Mouse (Mus musculus) urinary bladder, postnatal 25 days (tissue): ENCODE data around the gene Pofut2.

Experiments
- DNase-seq: peaks from one replicate; pipeline ENCODE4 v3.0.0; 2022; ENCODE audit warnings: low spot score

The Pofut2 gene

GRCm38 (mm10) chr10:77231861-77232755 is 26.9 kb upstream of the Pofut2 start:
- no peak for DNase-seq

- no peak for DNase-seq
These were observed 25.8 kb upstream of the Pofut2 start for GRCm38 (mm10) chr10:77233230-77233629.

GRCm38 (mm10) chr10:77234991-77235616 is 23.9 kb upstream of the Pofut2 start:
- no peak for DNase-seq

DNA sequence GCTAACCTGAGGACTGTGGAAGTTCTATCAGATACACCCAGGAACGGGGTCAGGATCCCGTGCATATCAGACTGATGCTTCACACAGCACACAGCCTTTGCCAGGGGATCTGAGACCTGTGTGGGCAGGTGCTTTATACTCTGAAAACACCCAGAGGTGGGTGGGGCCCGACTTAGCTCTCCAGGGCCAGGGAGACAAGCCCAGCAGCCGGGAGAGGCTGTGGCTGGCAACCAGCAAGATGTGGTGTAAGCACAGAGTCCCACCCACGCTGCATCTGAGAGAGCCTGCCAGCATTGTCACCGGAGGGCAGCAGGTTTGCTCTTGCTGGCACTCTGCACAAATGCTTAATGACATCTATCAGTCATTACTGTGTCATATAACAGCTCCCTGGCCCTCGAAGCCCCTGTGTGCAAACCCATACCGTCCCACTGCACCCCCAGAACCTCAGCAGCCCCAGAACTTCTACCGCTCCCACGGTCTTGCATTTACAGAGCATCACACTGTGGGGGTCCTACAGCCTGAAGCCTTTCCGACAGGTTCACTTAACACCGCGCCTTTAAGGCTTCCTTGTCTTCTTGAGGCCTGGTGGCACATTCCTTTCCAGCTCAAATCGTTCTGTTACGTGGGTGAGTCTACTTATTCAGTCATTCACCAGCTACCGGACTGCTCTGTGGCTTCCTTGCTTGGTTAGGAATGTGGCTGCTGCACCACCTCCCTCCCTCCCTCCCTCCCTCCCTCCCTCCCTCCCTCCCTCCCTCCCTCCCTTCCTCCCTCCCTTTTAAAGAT is 21.0 kb upstream of the Pofut2 start:
- peak; percentile 51 for DNase-seq

DNA sequence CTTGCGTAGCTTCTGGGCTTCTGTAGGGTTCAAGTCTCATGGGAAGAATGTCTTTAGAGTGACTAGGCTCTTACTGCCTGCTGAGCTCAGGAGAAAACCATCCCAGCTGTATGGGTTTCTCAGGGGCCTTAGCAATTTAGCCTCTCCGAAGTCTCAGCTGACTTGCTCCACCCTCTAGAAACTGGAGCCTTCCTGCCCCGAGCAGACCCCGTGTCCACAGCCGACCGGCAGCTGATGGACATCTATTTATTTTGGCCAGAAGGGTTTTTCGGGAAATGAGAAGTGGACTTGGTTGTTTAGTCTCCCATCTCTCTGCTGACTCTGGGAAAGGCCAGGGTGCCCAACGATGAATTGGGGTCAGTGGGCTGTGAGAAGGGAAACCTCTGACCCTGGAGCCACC is 18.3 kb upstream of the Pofut2 start:
- DNase-seq, result no peak

DNA sequence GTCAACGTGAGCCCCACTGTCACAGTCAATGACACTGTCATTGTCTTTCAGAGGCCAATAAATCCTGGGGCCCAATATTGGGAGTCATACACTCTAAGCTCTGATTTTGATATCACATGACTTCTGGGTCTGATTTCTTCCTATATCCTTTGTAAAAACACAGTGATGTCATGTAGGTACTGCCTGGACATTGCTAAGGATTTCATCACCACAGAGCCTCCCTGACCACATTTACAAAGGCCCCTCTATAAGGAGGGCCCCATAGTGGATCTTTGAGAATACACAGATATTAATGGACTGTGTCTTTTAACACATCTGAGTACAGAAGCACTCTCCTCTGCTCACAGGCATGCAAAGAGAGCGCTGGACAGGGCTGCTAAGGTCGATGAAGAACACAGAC is 16.6 kb upstream of the Pofut2 start:
- DNase-seq, result no peak

- DNase-seq, result no peak
These were observed 16.1 kb upstream of the Pofut2 start for GRCm38 (mm10) chr10:77242871-77243270.

DNA sequence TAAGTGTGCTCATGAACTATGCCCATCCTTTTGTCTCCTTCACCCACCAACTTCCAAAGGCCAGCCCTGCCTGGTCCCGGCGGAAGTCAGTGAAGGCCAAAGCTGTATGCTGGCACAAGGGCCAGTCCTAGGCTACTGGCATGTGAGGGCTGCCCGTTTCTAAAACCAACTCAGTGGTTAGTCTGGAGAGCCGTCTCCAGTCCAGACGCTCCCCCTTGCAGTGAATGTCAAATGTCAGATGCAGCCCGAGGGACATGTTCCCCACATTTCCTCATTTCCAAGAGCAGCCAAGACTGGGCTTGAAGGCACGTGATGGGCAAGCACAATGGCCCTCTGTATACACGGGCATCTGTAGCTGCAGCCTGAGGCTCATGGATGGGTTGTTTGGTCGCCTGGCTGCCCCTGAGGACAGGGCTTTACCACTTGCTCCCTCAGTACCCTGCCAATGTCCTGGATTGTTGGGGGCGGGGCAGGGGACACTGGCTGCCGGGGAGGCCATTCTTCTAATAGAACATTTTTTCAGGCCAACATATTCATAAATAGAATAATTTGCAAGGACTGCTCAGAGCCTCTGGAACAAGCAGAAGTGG is 15.4 kb upstream of the Pofut2 start:
- no peak for DNase-seq

GRCm38 (mm10) chr10:77244777-77245176 is 14.2 kb upstream of the Pofut2 start:
- no peak for DNase-seq

GRCm38 (mm10) chr10:77247048-77247447 is 12.0 kb upstream of the Pofut2 start:
- DNase-seq, result no peak

DNA sequence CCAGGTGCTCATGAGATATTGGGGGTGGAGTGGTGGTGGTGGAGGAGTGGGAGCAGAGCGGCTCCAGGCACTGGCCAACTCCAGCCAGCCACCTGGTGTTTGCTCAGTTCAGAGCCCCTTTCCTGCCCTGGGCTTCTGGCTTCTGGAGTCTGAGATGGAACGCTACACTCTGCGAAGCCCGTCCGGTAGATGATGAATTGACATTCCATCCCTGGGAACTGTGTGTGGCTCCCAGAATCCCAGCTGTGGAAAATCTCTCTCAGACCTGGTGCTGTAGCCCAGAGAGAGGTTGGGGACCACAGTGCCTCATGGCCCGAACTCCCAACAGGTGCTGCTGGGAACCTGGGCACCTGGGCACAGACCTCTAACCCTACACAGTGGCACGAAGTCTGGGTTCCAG is 11.3 kb upstream of the Pofut2 start:
- no peak for DNase-seq

DNA sequence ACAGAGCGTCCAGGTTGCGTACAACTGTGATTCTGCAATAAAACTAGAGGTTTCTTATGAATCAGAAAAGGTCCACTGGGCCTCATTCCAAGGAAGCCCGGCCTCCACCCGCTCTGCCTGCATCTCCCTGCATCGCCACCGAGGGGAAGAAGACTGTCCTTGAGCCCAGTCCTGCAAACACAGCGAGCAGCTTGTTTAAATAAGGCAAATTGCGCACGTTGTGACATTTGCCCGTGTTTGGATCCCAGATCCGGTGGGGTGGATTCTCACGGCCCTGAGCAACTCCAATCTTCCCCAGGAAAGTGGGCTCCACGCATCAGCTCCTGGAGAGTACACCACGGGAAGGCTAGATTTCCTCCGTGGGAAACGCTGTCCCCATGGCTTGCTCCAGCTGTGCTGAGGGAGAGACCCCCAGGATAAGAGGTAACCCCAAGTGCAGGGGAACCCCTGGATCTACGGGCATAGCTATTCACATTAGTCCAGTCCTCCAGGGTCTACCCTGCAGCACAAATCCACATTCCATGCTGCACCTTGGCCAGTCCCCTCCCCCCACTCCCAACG is 7.7 kb upstream of the Pofut2 start:
- DNase-seq, result peak; percentile 54

GRCm38 (mm10) chr10:77251784-77252539 is 7.1 kb upstream of the Pofut2 start:
- DNase-seq, result peak; percentile 62

DNA sequence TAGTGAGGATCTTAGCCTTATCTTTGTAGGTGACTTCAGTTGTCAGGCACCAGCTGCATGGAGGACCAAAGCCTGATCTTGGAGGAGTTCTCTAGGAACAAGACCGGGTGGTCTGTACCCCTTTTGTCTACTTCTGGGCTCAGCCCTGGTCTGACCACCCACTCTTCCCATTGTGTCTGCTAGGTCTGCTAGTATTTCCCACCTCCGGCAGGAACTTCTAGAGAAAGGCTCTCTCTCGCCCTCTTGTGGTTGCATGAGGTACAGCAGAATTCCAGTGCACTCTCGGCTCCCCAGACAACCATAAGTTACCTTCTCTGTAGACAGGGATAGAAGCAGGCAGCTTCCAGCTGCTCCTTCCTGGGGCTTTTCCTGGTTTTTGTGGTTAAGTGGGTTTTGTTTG is 6.2 kb upstream of the Pofut2 start:
- peak; percentile 78 for DNase-seq

DNA sequence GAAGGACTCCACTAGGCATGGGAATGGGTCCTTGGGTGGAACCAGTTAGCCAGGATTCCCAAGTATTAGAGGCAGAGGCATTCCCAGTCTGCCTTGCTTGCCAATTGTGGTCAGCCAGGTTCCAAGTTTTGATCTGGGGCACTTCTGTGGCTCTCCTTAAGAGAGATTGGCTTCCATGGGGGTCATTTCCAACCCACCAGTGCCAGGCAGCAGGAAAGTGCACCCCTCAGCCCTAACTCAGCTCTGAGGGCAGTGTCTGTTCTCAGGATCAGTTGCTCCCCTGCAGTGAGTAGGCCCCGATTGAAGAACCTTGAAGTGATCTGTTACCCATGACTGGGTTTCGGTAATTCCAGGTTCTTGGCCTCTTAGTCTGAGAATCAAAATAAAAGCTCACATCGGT is 3.8 kb upstream of the Pofut2 start:
- DNase-seq, result no peak

DNA sequence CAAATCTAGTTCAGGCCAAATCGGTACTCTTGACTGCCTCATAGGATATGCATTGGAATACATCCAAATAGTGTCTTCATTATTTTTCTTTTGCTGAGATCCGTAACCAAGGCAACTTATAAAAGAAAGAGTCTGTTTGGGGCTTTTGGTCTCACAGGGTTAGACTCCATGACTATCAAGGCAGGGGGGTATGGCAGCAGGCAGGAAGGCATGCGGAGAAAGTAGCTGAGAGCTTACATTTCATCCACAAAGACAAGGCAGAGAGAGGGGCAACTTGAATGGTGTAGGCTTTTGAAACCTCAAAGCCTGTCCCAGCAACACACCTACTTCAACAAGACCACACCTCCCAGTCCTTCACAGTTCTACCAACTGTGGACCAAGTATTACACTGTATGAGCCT is 3.3 kb upstream of the Pofut2 start:
- DNase-seq, result no peak

- no peak for DNase-seq
These were observed 902 bp upstream of the Pofut2 start for GRCm38 (mm10) chr10:77258041-77258590.

DNA sequence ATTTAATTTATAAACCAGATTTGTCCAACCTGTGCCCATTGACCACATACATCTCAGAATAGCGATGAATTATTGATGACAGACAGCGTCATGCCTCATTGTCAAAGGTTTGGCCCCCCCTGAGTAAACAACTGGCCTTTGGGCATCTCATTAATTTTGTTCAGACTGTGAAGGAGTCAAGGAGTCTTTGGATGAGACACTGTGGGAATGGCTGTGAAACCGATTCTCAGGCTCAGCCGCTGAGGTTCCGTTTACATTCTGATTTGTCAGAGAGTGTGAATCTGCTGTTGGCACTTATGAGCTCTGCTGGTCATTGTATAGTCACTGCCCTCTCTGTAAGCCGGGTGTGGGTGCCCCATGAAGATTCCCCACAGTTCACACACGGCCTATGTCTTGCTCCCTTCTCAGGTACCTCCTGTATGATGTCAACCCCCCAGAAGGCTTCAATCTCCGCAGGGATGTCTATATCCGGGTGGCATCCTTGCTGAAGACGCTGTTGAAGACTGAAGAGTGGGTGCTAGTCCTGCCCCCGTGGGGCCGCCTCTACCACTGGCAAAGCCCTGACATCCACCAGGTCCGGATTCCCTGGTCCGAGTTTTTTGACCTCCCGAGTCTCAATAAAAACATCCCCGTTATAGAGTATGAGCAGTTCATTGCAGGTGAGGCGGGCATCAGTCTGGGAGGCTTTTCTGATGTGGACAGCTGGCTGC is 1.3 kb downstream of the Pofut2 start:
- DNase-seq, result no peak

DNA sequence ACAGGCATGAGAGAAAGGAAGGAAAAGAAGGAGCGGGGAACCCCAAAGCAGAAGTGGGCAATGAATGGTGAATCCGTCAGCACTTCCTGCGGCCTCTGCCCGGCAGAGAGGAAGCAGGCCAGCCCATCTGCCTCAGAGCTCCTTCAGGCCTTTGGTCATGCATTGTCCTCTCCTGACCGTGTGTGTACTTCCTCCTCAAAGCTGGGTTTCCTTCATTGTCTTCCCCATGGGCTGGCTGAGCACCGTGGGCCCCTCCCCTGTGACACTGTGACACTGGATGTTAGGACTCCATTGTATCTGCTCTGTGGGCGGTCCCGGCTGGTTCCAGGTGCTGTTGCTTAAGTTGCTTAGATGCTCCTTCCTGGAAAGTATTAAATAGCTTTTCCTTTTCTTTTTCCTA is 7.3 kb downstream of the Pofut2 start:
- DNase-seq, result no peak

GRCm38 (mm10) chr10:77267027-77267426 is 8.0 kb downstream of the Pofut2 start:
- DNase-seq, result no peak
